Mouse (Mus musculus) MEL-GATA-1-ER (cell line): ENCODE measurements around the gene Casz1.

Experiments used
- DNase-seq: peaks from one replicate; pipeline ENCODE4 v3.0.0-alpha.2; 2012; ENCODE audit warnings: low read depth; ENCODE audit errors: extremely low read depth

The Casz1 gene

DNA sequence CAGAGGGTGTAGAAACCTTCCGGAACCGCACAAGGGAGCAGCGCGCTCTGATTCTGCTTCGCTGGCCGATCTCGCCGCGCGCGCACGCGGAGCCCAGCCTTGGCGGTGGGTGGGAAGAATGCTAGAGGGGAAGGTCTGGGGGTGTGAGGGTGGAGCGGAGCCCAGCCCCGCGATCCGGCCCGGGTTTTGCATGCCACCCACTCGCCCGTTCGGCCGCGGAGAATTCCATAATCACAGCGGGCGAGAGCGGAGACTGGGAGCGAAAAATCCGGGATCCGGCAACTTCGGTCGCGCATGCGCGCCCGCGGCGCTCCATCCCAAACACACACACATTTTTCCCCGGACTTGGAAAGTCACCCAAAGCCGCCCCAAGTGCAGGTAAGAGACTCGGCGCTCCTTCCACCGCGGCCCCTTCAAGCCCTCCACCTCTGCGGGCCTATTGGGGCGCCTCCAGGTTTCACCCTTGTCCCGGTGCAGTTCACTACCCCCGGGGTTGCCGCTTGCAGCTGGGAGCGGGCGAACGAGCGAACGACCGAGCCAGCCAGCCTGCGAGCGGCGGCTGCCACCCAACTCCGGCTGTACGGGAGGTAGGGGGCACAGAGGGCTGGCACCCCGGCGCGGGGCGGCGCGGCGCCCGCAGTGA lies at the start of gene Casz1:
Casz1 (plus strand) TSS at position 293 of the 643 bp plus-strand sequence.
- no peak for DNase-seq

DNA sequence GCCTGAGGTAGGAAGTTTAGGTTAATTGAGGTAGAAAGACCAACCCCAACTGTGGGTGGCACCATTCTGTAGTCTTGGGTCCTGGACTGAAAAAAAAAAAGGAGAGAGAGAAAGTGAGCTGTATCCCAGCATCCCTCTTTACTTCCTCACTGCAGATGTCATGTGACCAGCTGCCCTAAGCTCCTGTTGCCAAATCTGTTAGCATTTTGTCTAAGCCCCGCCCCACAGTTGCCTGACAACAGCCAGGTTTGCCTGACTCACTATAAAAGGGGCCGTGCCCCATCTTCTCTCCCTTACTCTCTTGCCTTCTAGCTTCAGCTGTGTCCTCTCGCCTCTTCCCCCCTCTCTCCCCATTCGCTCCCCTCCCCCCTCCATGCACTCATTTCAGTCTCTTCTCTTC lies 45.4 kb upstream of the Casz1 start:
- no peak for DNase-seq

DNA sequence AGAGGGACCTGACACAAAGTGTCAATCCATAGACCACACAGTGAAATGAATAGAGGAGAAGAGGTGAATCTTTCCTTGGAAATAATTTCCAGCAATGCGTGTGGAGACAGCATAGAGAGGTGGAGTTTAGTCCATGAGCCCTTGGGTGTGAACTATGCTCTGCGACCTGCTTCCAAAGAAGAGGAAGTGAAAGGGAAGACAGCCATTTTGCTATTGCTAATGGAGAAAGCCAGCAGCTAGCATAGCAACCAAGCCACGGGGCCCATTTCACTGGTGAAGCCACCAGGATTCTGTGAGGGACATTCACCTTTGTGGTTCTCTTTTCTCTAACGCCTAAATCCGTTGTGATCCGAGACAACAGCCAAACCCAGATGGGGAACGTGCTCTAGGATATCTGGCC lies 44.1 kb upstream of the Casz1 start:
- peak; percentile 19 for DNase-seq

DNA sequence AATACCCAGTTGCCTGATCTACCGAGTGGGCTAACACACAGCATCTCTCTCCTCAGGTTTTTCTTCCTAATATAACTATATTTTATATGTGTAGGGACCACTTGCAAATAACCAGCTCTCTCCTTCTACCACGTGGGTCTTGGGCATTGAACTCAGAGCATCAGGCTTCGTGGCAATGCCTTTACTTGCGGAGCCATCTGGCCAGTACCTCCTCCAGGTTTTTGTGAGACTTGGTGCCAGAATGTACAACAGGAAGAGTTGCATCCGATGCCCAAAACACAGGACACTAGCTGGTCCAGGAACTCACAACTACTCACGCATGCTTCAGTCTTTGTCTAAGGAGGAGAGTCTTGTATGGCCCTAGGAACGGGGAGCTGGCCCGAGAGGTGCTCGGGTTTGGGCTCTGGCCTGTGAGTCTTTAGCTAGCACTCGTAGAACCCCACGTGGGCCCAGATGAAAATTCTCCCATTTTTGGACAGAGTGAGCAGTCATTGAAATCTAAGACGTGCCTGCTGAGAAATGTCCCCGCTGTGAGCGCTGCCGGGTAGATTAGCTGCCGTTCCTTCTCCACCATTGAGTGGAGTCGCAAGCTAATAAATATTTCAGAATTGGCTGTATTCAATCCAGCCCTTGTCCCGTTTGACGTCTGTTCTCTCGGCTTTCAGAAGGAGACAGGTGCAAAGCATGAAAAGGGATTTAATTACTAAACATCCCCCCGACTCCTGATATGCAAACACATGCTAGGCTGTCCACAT lies 38.0 kb upstream of the Casz1 start:
- DNase-seq: no peak

DNA sequence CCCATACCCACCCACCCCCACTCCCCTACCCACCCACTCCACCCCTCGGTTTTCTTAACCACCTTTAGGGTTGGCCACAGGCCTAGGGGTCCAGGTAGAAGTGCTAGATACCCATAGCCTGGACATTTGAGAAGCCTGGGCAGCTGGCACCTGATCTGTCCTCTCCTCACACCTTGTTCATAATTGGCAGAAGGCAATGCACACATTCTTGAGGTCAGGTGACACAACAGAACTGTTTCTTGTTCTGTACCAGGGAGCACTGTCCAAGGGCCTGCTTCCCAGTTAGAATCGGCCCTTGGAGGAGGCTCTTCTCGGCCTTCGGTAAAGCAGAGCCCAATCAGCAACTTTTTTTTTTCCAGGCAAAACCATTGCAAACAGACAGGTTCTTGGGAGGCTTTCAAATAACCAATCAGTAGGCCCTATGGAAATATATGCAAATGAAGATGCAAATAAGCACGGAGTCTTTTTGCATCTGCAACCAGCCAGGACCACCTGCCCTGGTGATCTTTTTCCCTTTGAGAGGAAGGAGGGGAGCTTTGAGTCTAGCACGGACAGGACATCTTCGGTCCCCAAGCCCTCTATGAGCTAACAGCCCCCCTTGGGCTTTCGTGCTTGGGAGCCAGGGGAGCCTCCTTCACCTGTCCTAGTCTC lies 36.4 kb upstream of the Casz1 start:
- peak; percentile 14 for DNase-seq

DNA sequence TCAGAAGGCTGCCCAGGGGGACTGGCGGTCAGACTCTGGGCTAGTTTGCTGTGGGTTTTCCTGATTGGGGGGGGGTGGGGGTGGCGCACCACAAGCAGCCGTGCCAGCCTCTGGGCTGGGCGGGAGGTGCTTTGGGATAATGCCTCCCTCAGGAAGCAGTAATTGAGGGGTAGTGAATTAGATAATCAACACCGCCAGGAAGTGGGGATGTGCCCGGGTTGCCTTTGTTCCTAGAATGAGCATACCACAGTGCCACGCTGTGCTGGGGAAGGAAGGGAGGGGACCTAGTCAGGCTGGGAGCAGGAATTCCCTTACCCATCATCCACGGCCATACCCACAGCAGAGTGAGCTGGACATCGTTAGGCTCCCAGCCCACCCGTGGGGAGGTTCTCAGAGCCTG lies 35.6 kb upstream of the Casz1 start:
- DNase-seq: no peak

DNA sequence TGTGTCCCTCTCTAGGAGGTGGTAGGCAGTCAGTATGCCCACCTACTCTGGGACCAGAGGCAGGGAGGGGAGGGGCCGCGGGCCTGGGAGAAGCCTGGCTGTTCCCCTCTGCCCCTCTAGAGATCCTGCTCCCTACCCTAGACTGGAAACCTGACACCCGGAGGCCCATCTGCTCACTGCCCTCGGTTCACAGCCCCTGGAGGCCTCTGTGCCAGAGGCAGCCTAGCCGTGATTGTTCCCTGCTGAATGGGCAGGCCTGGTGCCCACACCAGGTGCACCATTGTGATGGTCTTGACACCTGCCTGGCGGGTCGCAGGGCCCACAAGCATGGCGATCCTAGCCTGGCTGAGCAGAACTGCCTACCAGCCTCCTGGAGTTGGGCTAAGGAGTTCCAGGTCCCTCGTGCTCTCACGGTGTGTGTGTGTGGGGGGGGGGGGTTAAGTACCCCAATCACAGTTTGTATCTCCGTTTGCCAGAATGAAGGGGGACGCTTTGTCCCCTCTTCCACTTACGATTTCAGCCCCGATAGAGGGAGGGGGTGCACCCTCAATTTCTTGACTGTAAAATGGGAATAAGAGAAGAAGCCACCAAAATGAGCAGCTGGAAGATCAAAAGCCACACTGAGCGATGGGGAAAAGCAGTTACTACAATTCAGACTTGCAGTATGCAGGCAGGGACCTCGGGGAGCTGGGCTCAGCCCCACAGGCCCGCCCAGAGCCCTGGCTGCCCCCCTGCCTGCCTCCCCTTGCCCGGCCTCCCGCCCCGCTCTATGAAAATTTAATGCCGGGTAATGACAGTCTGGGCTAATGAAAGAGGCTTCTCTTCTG lies 33.4 kb upstream of the Casz1 start:
- no peak for DNase-seq

DNA sequence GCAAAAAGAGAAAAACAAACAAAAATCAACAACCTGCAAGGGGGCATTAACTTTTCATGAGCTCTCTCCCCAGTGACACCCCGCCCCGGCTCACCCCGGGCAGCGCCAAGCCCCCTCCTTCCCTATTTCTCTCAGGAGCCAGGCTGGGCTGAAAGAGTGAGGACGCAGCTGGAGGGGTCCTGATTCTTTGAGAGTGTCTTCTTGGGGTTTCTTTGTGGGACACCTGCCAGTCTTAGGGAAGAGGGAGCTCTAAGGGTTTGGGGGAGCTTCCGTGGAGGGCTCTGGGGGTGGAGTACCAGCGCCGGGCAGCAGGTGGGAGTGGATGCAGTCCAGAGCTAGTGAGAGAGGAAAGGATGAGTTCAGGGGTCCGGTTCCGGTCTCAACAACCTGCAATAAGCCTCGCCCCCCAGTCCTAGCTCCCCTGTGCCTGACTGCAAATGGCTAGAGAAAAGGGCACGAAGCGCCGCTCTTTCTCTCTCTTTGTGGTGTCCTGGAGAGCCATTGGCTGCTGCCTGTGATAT lies 32.8 kb upstream of the Casz1 start:
- DNase-seq: no peak

DNA sequence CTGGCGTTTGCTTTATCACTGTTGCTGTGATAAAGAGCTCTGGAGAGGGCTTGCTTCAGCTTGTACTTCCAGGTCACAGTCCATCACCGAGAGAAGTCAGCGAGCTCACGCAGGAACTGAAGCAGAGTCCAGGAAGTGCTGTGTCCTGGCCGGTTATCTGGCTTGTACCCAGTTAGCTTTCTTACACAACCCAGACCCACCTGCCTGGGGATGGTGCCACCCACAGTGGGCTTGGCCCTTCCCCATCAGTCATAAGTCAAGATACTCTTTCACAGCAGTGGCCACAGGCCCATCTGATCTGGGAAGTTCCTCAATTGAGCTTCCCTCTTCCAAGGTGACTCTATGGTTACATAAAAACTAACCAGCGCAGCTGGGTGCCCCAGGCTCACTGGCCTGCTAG lies 31.6 kb upstream of the Casz1 start:
- DNase-seq: peak; percentile 74

DNA sequence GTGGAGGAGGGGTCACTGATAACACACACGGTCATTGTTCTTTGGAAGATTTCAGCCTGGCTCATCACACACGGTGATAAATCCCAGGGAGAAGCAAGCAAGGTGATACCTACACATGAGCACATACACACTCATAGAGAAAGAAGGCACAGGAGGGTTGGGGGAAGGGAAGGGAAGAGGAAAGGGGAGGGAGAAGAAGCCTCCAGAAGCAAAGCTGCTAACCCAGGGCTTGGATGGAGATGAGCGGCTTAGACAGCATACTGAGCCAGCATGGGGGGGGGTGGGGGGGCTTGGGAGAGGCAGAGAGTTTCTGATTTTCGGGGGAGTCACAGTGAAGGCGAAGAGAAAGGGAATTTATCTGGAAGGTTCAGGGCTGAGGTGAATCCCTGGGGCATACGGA lies 30.2 kb upstream of the Casz1 start:
- DNase-seq: no peak

DNA sequence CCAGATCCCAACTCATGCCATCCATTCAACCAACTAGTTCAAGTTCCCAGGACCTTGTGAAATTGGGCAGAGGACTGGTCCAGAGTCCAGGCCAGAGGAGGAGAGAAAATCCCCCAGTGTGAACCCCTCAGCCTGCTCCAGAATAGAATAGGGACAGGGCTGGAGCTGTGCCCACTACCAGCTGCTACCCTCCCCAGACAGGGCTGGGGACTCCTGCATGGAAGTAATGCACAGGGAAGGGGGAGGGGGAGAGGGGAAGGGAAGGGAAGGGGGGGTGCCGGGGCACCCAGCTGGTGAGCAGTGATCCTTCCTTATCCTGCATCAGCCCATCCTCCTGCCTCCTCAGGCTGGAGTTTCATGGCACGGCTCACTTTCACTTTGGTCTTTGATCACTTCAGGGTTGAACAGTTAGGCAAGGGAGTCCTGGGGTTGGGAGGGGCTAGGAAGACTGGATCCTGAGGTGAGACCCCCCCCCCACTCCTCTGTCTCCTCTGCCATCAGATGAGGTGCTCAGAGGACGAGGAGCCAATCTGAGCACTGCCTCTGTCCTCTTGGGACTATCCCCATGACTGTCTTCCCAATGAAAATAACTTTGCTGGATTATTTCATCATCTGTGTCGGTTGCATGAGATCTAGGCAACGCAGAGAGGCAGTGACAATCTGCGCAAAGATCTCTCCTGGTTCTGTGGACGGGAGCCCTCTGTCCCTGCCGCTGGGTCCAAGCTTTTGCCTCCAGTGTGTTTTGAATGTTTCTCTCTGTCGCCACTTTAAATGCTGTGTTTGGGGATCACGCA lies 28.6 kb upstream of the Casz1 start:
- no peak for DNase-seq

DNA sequence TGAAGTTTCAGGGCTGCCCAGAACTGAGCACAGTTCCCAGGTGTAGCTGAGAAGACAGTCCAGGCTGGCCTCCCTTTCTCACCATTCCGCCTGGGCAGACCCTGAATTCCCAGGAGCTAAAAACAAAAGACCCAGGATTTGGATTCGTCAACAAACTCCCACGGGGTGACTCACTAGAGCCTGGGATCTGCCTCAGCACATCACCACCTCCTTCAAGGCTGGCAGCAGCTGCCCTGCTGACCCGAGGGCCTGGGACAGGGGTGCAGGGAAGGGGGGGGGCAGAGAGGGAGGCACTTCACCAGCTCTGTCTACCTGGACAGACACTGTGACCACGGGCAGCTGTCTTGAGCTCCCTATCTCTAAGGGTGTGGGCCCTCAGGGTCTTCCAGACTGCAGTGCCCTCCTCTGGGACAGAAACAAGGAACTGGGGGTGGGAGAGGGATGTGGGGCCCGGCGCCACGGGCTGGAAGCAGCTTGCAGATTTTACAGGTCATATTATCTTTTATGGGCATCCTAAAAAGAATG lies 24.1 kb upstream of the Casz1 start:
- no peak for DNase-seq

DNA sequence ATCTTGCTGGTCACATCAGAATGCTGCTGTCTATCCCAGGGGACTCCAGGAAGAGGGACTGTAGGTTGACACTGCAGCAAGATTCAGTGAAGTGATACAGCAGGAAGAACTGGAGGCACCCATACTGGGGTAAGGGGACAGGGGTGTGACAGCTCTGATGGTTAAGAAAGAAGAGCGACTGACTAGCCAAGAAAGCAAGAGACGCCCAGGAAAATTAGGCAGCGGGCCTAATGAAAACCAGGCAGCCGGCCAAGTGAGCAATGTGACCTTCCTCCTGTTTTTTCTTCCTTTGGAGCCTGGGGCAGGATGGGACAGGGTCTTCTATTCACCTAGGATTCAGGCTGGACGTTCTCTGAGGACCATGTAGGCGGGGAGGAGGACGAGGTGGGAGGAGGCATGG lies 22.7 kb upstream of the Casz1 start:
- DNase-seq: no peak

DNA sequence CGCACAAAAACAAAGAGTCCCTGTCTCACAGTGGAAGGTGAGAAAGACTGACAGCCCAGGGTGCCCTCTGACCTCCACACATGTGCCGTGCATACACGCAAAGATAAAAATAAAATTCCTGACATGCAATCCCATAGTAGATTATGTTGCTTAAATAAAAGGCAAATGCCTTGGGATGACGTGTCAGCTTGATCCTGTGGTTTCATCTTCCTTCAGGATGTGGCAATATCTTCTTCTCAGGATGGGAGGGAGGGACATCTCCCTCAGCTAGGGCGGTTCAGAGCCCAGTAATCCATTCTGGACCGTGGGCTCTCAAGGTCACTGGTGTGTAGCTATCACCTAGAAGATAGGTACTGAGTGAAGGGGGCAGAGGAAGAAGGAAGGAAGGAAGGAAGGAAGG lies 21.3 kb upstream of the Casz1 start:
- no peak for DNase-seq

DNA sequence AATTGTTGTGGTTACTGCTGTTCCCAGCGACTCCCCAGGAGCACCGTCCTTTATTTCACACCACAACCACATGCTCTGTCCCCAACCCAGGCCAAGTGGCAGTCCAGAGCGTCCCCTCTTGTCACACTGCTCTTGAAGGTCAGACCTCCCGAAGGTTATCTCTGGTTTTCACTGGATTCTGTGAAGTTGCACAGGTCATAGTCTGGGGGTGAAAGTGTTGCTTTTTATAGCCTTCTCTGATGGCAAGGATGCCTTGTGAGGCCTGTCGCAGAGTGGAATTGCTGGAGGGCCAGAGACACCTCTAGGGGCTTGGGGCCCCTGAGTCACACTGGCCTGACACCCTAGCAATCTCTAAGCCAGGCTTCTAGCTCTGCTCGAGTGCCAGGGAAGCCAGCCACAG lies 20.5 kb upstream of the Casz1 start:
- no peak for DNase-seq

DNA sequence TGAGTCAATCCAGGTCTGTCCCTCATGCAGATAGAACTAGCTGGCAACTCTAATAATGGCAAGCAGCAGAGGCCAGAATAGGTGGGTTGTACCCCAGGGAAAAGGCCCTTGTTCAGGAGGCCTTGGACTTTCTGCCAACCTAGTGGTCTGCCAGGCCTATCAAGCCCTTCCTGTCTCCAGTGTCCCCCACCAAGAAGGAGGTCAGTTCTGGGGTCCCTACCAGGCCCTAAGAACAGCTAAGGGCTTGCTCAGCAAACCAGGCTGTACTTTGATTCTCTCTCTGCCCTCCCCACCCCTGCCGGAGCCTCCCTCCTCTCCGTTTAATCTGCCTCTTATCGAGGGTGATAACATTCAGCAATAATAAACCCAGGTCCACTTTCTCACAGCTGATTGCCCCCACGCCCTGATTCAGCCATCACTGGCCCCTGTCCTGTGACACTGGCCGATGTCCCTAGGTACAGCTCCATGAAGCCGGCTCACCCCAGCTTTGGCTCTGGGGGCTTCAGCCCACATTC lies 19.1 kb upstream of the Casz1 start:
- no peak for DNase-seq

DNA sequence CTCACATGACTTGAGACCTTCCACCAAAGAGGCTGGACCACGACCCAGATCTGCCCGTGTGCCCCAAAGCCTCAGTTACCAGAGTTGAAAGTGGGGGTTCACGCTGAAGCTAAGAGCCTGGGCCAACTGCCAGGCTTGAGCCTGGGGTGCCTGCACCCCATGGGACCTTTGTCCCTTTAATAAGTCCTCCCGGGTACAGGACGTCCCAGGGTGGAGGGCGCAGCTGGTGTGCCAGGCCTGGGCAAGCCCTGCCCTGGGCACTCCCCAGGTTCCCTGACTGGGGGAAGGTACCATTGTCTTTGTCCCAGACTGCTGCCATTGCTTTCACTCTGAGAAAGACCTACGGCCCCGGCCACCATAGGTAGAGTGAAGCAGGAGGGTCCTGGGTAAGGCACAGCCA lies 18.2 kb upstream of the Casz1 start:
- no peak for DNase-seq

DNA sequence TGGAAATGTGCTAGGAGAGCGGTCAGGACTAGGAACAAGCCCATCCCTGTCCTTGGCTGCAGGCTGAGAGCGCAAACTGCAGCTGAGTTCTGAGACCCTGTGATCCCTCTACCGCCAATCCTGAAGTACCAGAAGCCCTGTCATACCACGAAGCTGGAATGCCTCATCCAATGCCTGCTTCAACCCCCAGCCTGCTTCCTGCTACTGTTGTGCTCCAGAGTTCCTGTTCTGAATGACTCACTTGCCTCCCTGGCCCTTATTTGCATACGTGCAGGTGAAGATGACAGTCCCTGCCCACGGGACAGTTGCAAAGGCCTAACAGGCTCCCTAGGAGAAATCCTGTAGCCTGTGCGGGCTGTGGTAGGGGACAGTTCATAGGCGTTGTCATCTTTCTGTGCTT lies 13.3 kb upstream of the Casz1 start:
- no peak for DNase-seq

DNA sequence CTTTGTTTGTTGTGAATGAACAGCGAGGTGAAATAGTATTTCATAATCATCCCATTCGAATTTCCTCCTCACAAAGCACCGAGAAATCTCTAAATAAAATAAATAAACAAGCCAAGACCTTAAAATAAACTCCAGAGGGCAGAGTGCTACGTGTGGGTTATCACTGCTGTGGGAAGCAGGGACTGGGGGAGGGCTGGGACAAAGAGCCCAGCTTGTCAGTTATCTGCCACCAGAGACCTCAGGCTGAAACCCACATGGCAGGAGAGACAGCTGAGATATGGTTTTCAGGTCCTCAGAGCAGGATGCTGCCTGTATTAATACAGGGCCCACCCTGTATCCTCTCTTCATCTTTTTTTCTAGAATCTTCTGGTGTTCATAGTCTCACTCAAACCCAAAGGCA lies 9.2 kb upstream of the Casz1 start:
- DNase-seq: peak; percentile 32
